Mouse (Mus musculus): Measurements from ENCODE around the gene Pp2d1. TPM values are rescaled to one million over a fixed set of nuclear protein-coding genes. Genes with fewer than 3 reads are reported as not detected.
"Not testable (repeated sequence)": the region's sequence is repeated elsewhere in the genome, so short reads cannot be mapped to it uniquely, and the experiment has no call there.

Gene Pp2d1
- 0.44 TPM in 1 of 2 replicates, not detected in the other for polyA plus RNA-seq (2011; ENCODE audit: insufficient read depth, insufficient read length, low read depth, missing spikeins)

- H3K9me3 ChIP-seq (replicated peaks; ENCODE audit: control insufficient read depth, insufficient read depth, low read length, poor library complexity, severe bottlenecking); H3K4me1 ChIP-seq (ENCODE audit: control insufficient read depth, insufficient read depth, low read length); H3K4me3 ChIP-seq (ENCODE audit: low read depth, low read length); H3K9ac ChIP-seq (ENCODE audit: low read depth, poor library complexity, severe bottlenecking); H3K27ac ChIP-seq (ENCODE audit: insufficient read depth, low read length); H3K36me3 ChIP-seq (ENCODE audit: control insufficient read depth, insufficient read depth, low read length, poor library complexity, severe bottlenecking); H3K27me3 ChIP-seq (ENCODE audit: control insufficient read depth, insufficient read depth, low read length, poor library complexity, severe bottlenecking): not testable (repeated sequence)
Measured at GRCm38 (mm10) chr17:53539351-53539750, at the start of gene Pp2d1. Gene Pp2d1, minus strand, starts transcription at chr17:53539451.

- Histone ChIP-seq H3K9ac (ENCODE audit: low read depth, poor library complexity, severe bottlenecking) (no peak overlapping the region), H3K4me1 (ENCODE audit: control insufficient read depth, insufficient read depth, low read length) (peaks cover 2% of the 10 kb centered on the region), H3K9me3 (replicated peaks; ENCODE audit: control insufficient read depth, insufficient read depth, low read length, poor library complexity, severe bottlenecking) (no peaks in the 10 kb centered on the region), H3K4me3 (ENCODE audit: low read depth, low read length) (no peak overlapping the region), H3K27ac (ENCODE audit: insufficient read depth, low read length) (peak overlapping the region; percentile 63), H3K36me3 (ENCODE audit: control insufficient read depth, insufficient read depth, low read length, poor library complexity, severe bottlenecking) (no peaks in the 10 kb centered on the region), H3K27me3 (ENCODE audit: control insufficient read depth, insufficient read depth, low read length, poor library complexity, severe bottlenecking) (no peaks in the 10 kb centered on the region)
- no peak for TF ChIP-seq CTCF (IDR thresholded peaks at IDR 0.05; ENCODE audit: low read depth, low read length)
Measured at GRCm38 (mm10) chr17:53588097-53588855, 49.0 kb upstream of the Pp2d1 start.

GRCm38 (mm10) chr17:53587074-53587851, 48.0 kb upstream of the Pp2d1 start:
- TF ChIP-seq CTCF (IDR thresholded peaks at IDR 0.05; ENCODE audit: low read depth, low read length): no peak
- TF ChIP-seq POLR2A (IDR thresholded peaks at IDR 0.05; ENCODE audit: insufficient read depth, low read length): no peak
- TF ChIP-seq EP300 (IDR thresholded peaks at IDR 0.05; ENCODE audit: insufficient read depth, low read depth, low read length): no peak
- H3K4me1 ChIP-seq (ENCODE audit: control insufficient read depth, insufficient read depth, low read length): peaks cover 4% of the 10 kb centered on the region
- H3K9me3 ChIP-seq (replicated peaks; ENCODE audit: control insufficient read depth, insufficient read depth, low read length, poor library complexity, severe bottlenecking): no peaks in the 10 kb centered on the region
- H3K9ac ChIP-seq (ENCODE audit: low read depth, poor library complexity, severe bottlenecking): no peak overlapping the region
- H3K27me3 ChIP-seq (ENCODE audit: control insufficient read depth, insufficient read depth, low read length, poor library complexity, severe bottlenecking): no peaks in the 10 kb centered on the region
- no peaks in the 10 kb centered on the region for H3K36me3 ChIP-seq (ENCODE audit: control insufficient read depth, insufficient read depth, low read length, poor library complexity, severe bottlenecking)
- H3K4me3 ChIP-seq (ENCODE audit: low read depth, low read length): no peak overlapping the region
- peak overlapping the region; percentile 63; the same call in 1 of the 2 replicates for H3K27ac ChIP-seq (ENCODE audit: insufficient read depth, low read length)

GRCm38 (mm10) chr17:53583846-53584579, 44.8 kb upstream of the Pp2d1 start:
- Histone ChIP-seq H3K9ac (ENCODE audit: low read depth, poor library complexity, severe bottlenecking) (no peak overlapping the region), H3K4me3 (ENCODE audit: low read depth, low read length) (no peak overlapping the region), H3K4me1 (ENCODE audit: control insufficient read depth, insufficient read depth, low read length) (peaks cover 4% of the 10 kb centered on the region), H3K27me3 (ENCODE audit: control insufficient read depth, insufficient read depth, low read length, poor library complexity, severe bottlenecking) (no peaks in the 10 kb centered on the region), H3K36me3 (ENCODE audit: control insufficient read depth, insufficient read depth, low read length, poor library complexity, severe bottlenecking) (no peaks in the 10 kb centered on the region), H3K27ac (ENCODE audit: insufficient read depth, low read length) (no peak overlapping the region), H3K9me3 (replicated peaks; ENCODE audit: control insufficient read depth, insufficient read depth, low read length, poor library complexity, severe bottlenecking) (no peaks in the 10 kb centered on the region)
- TF ChIP-seq CTCF (IDR thresholded peaks at IDR 0.05; ENCODE audit: low read depth, low read length) (no peak), POLR2A (IDR thresholded peaks at IDR 0.05; ENCODE audit: insufficient read depth, low read length) (no peak), EP300 (IDR thresholded peaks at IDR 0.05; ENCODE audit: insufficient read depth, low read depth, low read length) (no peak)

GRCm38 (mm10) chr17:53582805-53583204, 43.6 kb upstream of the Pp2d1 start:
- Histone ChIP-seq H3K36me3 (ENCODE audit: control insufficient read depth, insufficient read depth, low read length, poor library complexity, severe bottlenecking) (no peaks in the 10 kb centered on the region), H3K27me3 (ENCODE audit: control insufficient read depth, insufficient read depth, low read length, poor library complexity, severe bottlenecking) (no peaks in the 10 kb centered on the region), H3K9me3 (replicated peaks; ENCODE audit: control insufficient read depth, insufficient read depth, low read length, poor library complexity, severe bottlenecking) (no peaks in the 10 kb centered on the region), H3K27ac (ENCODE audit: insufficient read depth, low read length) (peak overlapping the region; percentile 82), H3K4me3 (ENCODE audit: low read depth, low read length) (no peak overlapping the region), H3K9ac (ENCODE audit: low read depth, poor library complexity, severe bottlenecking) (0 out of 2 replicates have a peak overlapping the region, but pooled peaks have one; percentile 24), H3K4me1 (ENCODE audit: control insufficient read depth, insufficient read depth, low read length) (peaks cover 6% of the 10 kb centered on the region)
- TF ChIP-seq POLR2A (IDR thresholded peaks at IDR 0.05; ENCODE audit: insufficient read depth, low read length) (no peak), CTCF (IDR thresholded peaks at IDR 0.05; ENCODE audit: low read depth, low read length) (no peak), EP300 (IDR thresholded peaks at IDR 0.05; ENCODE audit: insufficient read depth, low read depth, low read length) (no peak)

All from ES-Bruce4 (cell line).